Mouse (Mus musculus): Measurements from ENCODE around the gene Skint9.

The Skint9 gene

DNA sequence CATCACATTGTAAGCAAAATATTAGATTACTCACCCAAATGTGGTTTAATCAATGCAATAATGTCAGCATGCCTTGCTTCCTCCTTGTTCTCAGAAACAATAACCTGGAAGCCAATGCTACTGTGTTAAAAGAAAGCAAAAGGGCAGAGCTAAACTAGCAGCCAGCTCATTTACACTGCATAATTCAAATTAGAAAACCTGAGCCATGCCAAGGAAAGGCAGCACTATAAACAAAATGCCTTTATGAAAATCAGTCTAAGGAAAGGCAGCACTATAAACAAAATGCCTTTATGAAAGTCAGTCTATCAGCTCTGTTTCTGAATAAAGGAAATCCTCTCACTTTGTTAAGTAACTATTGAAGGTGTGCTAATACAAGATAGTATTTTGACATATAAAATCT lies at the start of gene Skint9:
TSS of gene Skint9 (minus strand) at position 101 of the 400 bp plus-strand sequence.
- in situ Hi-C loops (cut with MboI, MseI): no loop called here

DNA sequence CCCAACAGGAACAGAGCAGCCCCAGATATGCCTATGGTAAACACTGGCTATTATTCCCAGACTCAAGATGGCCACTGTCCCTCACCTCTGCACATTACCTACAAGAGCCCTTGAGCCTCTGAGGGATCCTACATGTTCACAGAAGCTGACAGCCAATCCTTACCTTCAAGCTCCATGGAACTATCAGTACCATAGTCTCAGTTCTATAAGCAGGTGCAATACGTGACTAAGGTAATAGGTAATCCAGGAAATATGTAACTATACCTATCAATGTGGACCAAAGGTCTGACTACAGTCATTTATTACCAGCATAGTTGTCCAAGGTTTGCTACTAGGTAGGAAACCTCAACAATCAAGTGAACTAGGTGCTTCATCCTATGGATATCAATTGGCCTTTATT lies 1.1 kb downstream of the Skint9 start:
- in situ Hi-C loops (cut with MboI, MseI): no loop called here

DNA sequence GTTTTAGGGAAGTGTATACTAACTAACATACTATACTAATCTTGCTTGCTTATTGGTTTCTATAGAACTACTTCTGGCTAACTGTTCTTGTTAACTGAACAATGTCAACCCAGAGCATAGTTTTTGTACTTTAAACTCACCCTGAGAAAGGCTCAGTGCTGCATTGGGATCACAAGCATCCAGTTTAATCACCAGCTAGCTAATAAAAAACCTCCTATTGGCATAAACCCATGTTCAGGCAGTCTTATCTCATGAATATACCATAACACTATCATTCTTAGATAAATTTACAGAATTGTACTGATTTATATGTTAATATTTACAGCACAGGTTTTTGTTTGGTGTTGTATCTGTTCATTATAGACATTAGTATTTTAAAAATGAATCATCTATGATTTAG lies 1.6 kb downstream of the Skint9 start:
- in situ Hi-C loops (cut with MboI, MseI): no loop called here

DNA sequence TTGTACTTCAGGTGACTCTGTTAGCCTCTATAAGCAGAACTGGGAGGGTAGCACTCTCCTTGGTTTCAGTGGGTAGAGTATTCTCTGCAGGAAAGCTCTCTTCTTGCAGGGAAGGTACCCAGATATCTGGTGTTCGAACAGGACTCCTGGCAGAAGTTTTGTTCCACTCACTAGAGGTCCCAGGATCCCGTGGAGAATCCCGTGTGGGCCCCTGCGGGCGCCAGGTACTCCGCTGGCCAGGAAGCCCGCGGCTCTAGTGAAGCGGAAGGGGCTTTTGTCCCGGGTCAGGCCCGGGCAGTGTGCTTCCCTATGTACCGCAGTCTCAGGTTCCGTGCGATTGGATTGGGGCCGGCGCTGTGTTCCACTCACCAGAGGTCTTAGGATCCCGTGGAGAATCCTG lies 84.7 kb downstream of the Skint9 start:
- in situ Hi-C loops (cut with MboI, MseI): loop anchor here (5.0 to 10.0 kb wide), 2 partner anchors 1723 to 1726 kb away; no protein-coding TSS in a partner anchor
